Mouse (Mus musculus): ENCODE data around the gene Hao2.
A peak's percentile ranks its signal among the peaks of the same experiment; 100 is the strongest.

Hao2 gene

GRCm38 (mm10) chr3:98893057-98893772 is at the start of gene Hao2:
Hao2 (minus strand) TSS chr3:98893239.
- DNase-seq, result no peak

GRCm38 (mm10) chr3:98941601-98942000 is 48.6 kb upstream of the Hao2 start:
- DNase-seq, result no peak

- no peak for DNase-seq
These were observed 48.1 kb upstream of the Hao2 start for GRCm38 (mm10) chr3:98941066-98941551.

- DNase-seq, result no peak
These were observed 47.2 kb upstream of the Hao2 start for GRCm38 (mm10) chr3:98940225-98940624.

GRCm38 (mm10) chr3:98936446-98936845 is 43.4 kb upstream of the Hao2 start:
- no peak for DNase-seq

- DNase-seq, result no peak
These were observed 41.6 kb upstream of the Hao2 start for GRCm38 (mm10) chr3:98934601-98935000.

- DNase-seq, result no peak
These were observed 41.0 kb upstream of the Hao2 start for GRCm38 (mm10) chr3:98934041-98934440.

GRCm38 (mm10) chr3:98932421-98932820 is 39.4 kb upstream of the Hao2 start:
- DNase-seq, result no peak

- no peak for DNase-seq
These were observed 38.8 kb upstream of the Hao2 start for GRCm38 (mm10) chr3:98931836-98932235.

- DNase-seq, result no peak
These were observed 27.4 kb upstream of the Hao2 start for GRCm38 (mm10) chr3:98920417-98920816.

- no peak for DNase-seq
These were observed 24.2 kb upstream of the Hao2 start for GRCm38 (mm10) chr3:98917260-98917659.

GRCm38 (mm10) chr3:98916856-98917255 is 23.8 kb upstream of the Hao2 start:
- DNase-seq, result no peak

GRCm38 (mm10) chr3:98915659-98916058 is 22.6 kb upstream of the Hao2 start:
- peak; percentile 4 for DNase-seq

- no peak for DNase-seq
These were observed 20.6 kb upstream of the Hao2 start for GRCm38 (mm10) chr3:98913591-98913990.

GRCm38 (mm10) chr3:98897606-98898005 is 4.6 kb upstream of the Hao2 start:
- no peak for DNase-seq

GRCm38 (mm10) chr3:98895071-98895601 is 2.1 kb upstream of the Hao2 start:
- peak; percentile 1 for DNase-seq

- DNase-seq, result no peak
These were observed 2.6 kb downstream of the Hao2 start for GRCm38 (mm10) chr3:98890430-98890829.

GRCm38 (mm10) chr3:98888206-98888605 is 4.8 kb downstream of the Hao2 start:
- no peak for DNase-seq

- no peak for DNase-seq
These were observed 12.2 kb downstream of the Hao2 start for GRCm38 (mm10) chr3:98880831-98881230.

GRCm38 (mm10) chr3:98880216-98880615 is 12.8 kb downstream of the Hao2 start:
- DNase-seq, result no peak

GRCm38 (mm10) chr3:98868219-98868618 is 24.8 kb downstream of the Hao2 start:
- DNase-seq, result no peak

GRCm38 (mm10) chr3:98862800-98863199 is 30.2 kb downstream of the Hao2 start:
- DNase-seq, result no peak

- no peak for DNase-seq
These were observed 33.5 kb downstream of the Hao2 start, which contains the start of gene Hsd3b1 for GRCm38 (mm10) chr3:98859576-98859975. Hsd3b1 (minus strand) TSS chr3:98859794.

- no peak for DNase-seq
These were observed 35.0 kb downstream of the Hao2 start for GRCm38 (mm10) chr3:98858051-98858450.

GRCm38 (mm10) chr3:98856892-98857291 is 36.1 kb downstream of the Hao2 start:
- no peak for DNase-seq
